Mouse (Mus musculus) CH12.LX (cell line): ENCODE data around the gene Vwa3b. TPM values are rescaled to one million over a fixed set of nuclear protein-coding genes. Genes with fewer than 3 reads are reported as not detected.

Source experiments
- DNase-seq: peaks from one replicate; pipeline ENCODE4 v3.0.0-alpha.2; 2013; ENCODE audit errors: extremely low read depth
- H3K27ac ChIP-seq: 2 replicates; pipeline ENCODE4 v1.5.1; 2012; ENCODE audit warnings: low read depth, mild to moderate bottlenecking, control low read depth, moderate library complexity; ENCODE audit not compliant: insufficient read depth
- H3K27me3 ChIP-seq: replicated peaks from 2 replicates; pipeline ENCODE3; 2012; ENCODE audit warnings: inconsistent platforms
- H3K36me3 ChIP-seq, 2 experiments: replicated peaks in 1 of 2; 2 replicates each; pipeline versions ENCODE3 to v1.6.1; 2012; ENCODE audit warnings: inconsistent platforms in 1 of 2, low read length in 1 of 2, mild to moderate bottlenecking in 1 of 2, mixed read lengths in 1 of 2, moderate library complexity in 1 of 2; ENCODE audit not compliant: control insufficient read depth in 1 of 2, insufficient read depth in 1 of 2
- H3K4me1 ChIP-seq, 2 experiments: 2 replicates each; pipeline ENCODE4 v1.6.1; 2012; ENCODE audit warnings: inconsistent platforms in 1 of 2, moderate library complexity in 1 of 2; ENCODE audit not compliant: insufficient read depth in 2 of 2, control insufficient read depth in 1 of 2
- H3K4me2 ChIP-seq: 2 replicates; pipeline ENCODE4 v1.6.1; 2012; ENCODE audit warnings: low read depth, mild to moderate bottlenecking, control low read depth; ENCODE audit not compliant: poor library complexity, insufficient read depth, severe bottlenecking
- H3K4me3 ChIP-seq, 3 experiments: fragments of 150-350 bp in 1 of 3; sonication (generic) in 1 of 3; replicated peaks in 1 of 3; 2 replicates each; pipeline versions ENCODE3 to v1.5.1; 2011 to 2012; ENCODE audit warnings: low read depth in 2 of 3, low read length in 2 of 3, mild to moderate bottlenecking in 2 of 3, moderate library complexity in 2 of 3, control low read depth in 1 of 3, improper control_type of control experiment in 1 of 3, inconsistent platforms in 1 of 3, mixed read lengths in 1 of 3; ENCODE audit not compliant: poor library complexity in 1 of 3
- H3K79me2 ChIP-seq: replicated peaks from 2 replicates; pipeline ENCODE4 v1.6.1; 2012; ENCODE audit warnings: mild to moderate bottlenecking, moderate library complexity; ENCODE audit not compliant: control insufficient read depth, poor library complexity, insufficient read depth, severe bottlenecking; ENCODE audit errors: extremely low read depth
- H3K9ac ChIP-seq: 2 replicates; pipeline ENCODE4 v1.6.1; 2012; ENCODE audit warnings: low read depth, mild to moderate bottlenecking, control low read depth, moderate library complexity; ENCODE audit not compliant: insufficient read depth
- H3K9me3 ChIP-seq: replicated peaks from 2 replicates; pipeline ENCODE3; 2012; ENCODE audit warnings: low read length, inconsistent platforms, mixed read lengths
- CHD1 ChIP-seq: IDR thresholded peaks from 2 replicates; pipeline ENCODE4 v1.6.1; 2012; ENCODE audit warnings: low read depth, low read length, improper control_type of control experiment, inconsistent platforms
- CHD2 ChIP-seq: IDR thresholded peaks from 2 replicates; pipeline ENCODE4 v1.6.1; 2011; ENCODE audit warnings: low read length, improper control_type of control experiment
- E2F4 ChIP-seq: IDR thresholded peaks from 2 replicates; pipeline ENCODE4 v1.6.1; 2011; ENCODE audit warnings: low read depth, low read length, improper control_type of control experiment; ENCODE audit not compliant: insufficient replicate concordance
- HCFC1 ChIP-seq: IDR thresholded peaks from 2 replicates; pipeline ENCODE4 v1.6.1; 2012; ENCODE audit warnings: low read depth, mild to moderate bottlenecking, inconsistent platforms, low read length, improper control_type of control experiment
- IRF4 ChIP-seq: IDR thresholded peaks from 2 replicates; pipeline ENCODE4 v1.6.1; 2014; ENCODE audit warnings: low read depth, mild to moderate bottlenecking, inconsistent platforms, low read length, improper control_type of control experiment
- JUND ChIP-seq: conservative IDR thresholded peaks from 2 replicates; pipeline ENCODE4 v1.6.1; 2011; ENCODE audit warnings: low read depth, low read length, improper control_type of control experiment
- MAX ChIP-seq: IDR thresholded peaks from 2 replicates; pipeline ENCODE4 v1.6.1; 2011; ENCODE audit warnings: low read length, improper control_type of control experiment
- MEF2A ChIP-seq: IDR thresholded peaks from 2 replicates; pipeline ENCODE4 v1.6.1; 2014; ENCODE audit warnings: low read depth, mild to moderate bottlenecking, inconsistent platforms, low read length, improper control_type of control experiment, borderline replicate concordance
- MXI1 ChIP-seq: IDR thresholded peaks from 2 replicates; pipeline ENCODE4 v1.6.1; 2011; ENCODE audit warnings: mild to moderate bottlenecking, low read depth, low read length, improper control_type of control experiment
- MYC ChIP-seq: IDR thresholded peaks from 2 replicates; pipeline ENCODE4 v1.6.1; 2011; ENCODE audit warnings: low read depth, mild to moderate bottlenecking, improper control_type of control experiment, low read length
- NELFE ChIP-seq: IDR thresholded peaks from 2 replicates; pipeline ENCODE4 v1.6.1; 2011; ENCODE audit warnings: low read depth, low read length, improper control_type of control experiment
- NRF1 ChIP-seq: IDR thresholded peaks from 2 replicates; pipeline ENCODE4 v1.6.1; 2014; ENCODE audit warnings: low read depth, mild to moderate bottlenecking, inconsistent platforms, low read length, improper control_type of control experiment, moderate library complexity
- PAX5 ChIP-seq: IDR thresholded peaks from 2 replicates; pipeline ENCODE4 v1.6.1; 2012; ENCODE audit warnings: low read length, inconsistent platforms, mixed read lengths
- POLR2AphosphoS2 ChIP-seq: IDR thresholded peaks from 2 replicates; pipeline ENCODE4 v1.6.1; 2011; ENCODE audit warnings: low read depth, low read length, improper control_type of control experiment
- RAD21 ChIP-seq: IDR thresholded peaks from 2 replicates; pipeline ENCODE4 v1.6.1; 2011; ENCODE audit warnings: low read depth, mild to moderate bottlenecking, low read length, improper control_type of control experiment, moderate library complexity
- RCOR1 ChIP-seq: conservative IDR thresholded peaks from 2 replicates; pipeline ENCODE4 v1.6.1; 2012; ENCODE audit warnings: low read depth, mild to moderate bottlenecking, inconsistent platforms, low read length, improper control_type of control experiment
- SIN3A ChIP-seq: IDR thresholded peaks from 2 replicates; pipeline ENCODE4 v1.6.1; 2012; ENCODE audit warnings: low read length, improper control_type of control experiment, inconsistent platforms
- SMC3 ChIP-seq: IDR thresholded peaks from 2 replicates; pipeline ENCODE4 v1.6.1; 2011; ENCODE audit warnings: low read depth, low read length, improper control_type of control experiment
- TBP ChIP-seq: conservative IDR thresholded peaks from 2 replicates; pipeline ENCODE4 v1.6.1; 2011; ENCODE audit warnings: low read depth, low read length, improper control_type of control experiment
- TCF12 ChIP-seq: IDR thresholded peaks from 2 replicates; pipeline ENCODE4 v1.6.1; 2014; ENCODE audit warnings: low read depth, mild to moderate bottlenecking, inconsistent platforms, low read length, improper control_type of control experiment
- UBTF ChIP-seq: IDR thresholded peaks from 2 replicates; pipeline ENCODE4 v1.6.1; 2012; ENCODE audit warnings: low read depth, mild to moderate bottlenecking, inconsistent platforms, low read length, improper control_type of control experiment, moderate library complexity
- ZC3H11A ChIP-seq: IDR thresholded peaks from 2 replicates; pipeline ENCODE4 v1.6.1; 2012; ENCODE audit warnings: low read depth, mild to moderate bottlenecking, inconsistent platforms, low read length, improper control_type of control experiment
- dilution Hi-C: fragments of 300-500 bp; cut with MboI; formaldehyde crosslinking; loops from 2 replicates; pipeline ENCODE4 v1.14.3; 2020; ENCODE audit warnings: low sequenced_read_pairs; ENCODE audit not compliant: extremely low pct_unique_long_range_greater_than_20kb, extremely low pct_ligation_motif_present
- in situ Hi-C: fragments of 300-500 bp; cut with MboI; formaldehyde crosslinking; loops from 3 replicates; pipeline ENCODE4 v1.14.3; 2019; ENCODE audit warnings: low sequenced_read_pairs, low pct_ligation_motif_present, low pct_unique_long_range_greater_than_20kb, mixed read lengths
- polyA plus RNA-seq: library from polyadenylated mRNA; unstranded; fragments of >175 nt; gene quantifications from 2 replicates; pipeline ENCODE4 v1.2.1, GENCODE M21; 2012; ENCODE audit warnings: low read depth; ENCODE audit not compliant: insufficient read length
- total RNA-seq, 2 experiments: library from RNA; depleted of rRNA; stranded (reverse); fragments of 300-350 nt in 1 of 2; fragments of >200 nt in 1 of 2; gene quantifications; 2 replicates each; pipeline ENCODE4 v1.2.3; 2012 to 2014

The Vwa3b gene
- total and polyA plus RNA-seq, 3 experiments, result not detected

GRCm38 (mm10) chr1:37025376-37025775 lies 1.0 kb upstream of the Vwa3b start:
- Histone ChIP-seq H3K27ac (no peak overlapping the region), H3K36me3 (no peaks in the 10 kb centered on the region), H3K4me1 (peaks cover 1 to 9% of the 10 kb centered on the region in 2 experiments; a peak in 2 of 4 replicates), H3K4me2 (no peak overlapping the region), H3K79me2 (no peaks in the 10 kb centered on the region), H3K27me3 (no peaks in the 10 kb centered on the region), H3K9me3 (no peaks in the 10 kb centered on the region), H3K9ac (no peak overlapping the region), H3K4me3 (no peak overlapping the region)
- in situ Hi-C loops (no loop called here), dilution Hi-C loops (no loop called here)
- DNase-seq, result no peak
- TF ChIP-seq CHD1 (no peak), UBTF (no peak), JUND (no peak), CHD2 (no peak), NELFE (no peak), MXI1 (no peak), NRF1 (no peak), E2F4 (no peak), MAX (no peak), RCOR1 (no peak), TBP (no peak), MEF2A (no peak), TCF12 (no peak), RAD21 (no peak), HCFC1 (no peak), ZC3H11A (no peak), MYC (no peak), PAX5 (no peak), IRF4 (no peak)

- no peaks in the 10 kb centered on the region for H3K27me3 ChIP-seq
- H3K9ac ChIP-seq, result no peak overlapping the region
- no peak for DNase-seq
- H3K4me1 ChIP-seq, result peaks cover 2 to 16% of the 10 kb centered on the region in 2 experiments; a peak in 3 of 4 replicates
- no peak overlapping the region for H3K4me2 ChIP-seq
- in situ Hi-C loops, result no loop called here
- H3K27ac ChIP-seq, result no peak overlapping the region
- H3K79me2 ChIP-seq, result no peaks in the 10 kb centered on the region
- no peak overlapping the region for H3K4me3 ChIP-seq
- dilution Hi-C loops, result no loop called here
- H3K9me3 ChIP-seq, result no peaks in the 10 kb centered on the region
- no peaks in the 10 kb centered on the region for H3K36me3 ChIP-seq
- TF ChIP-seq SMC3 (no peak), MYC (no peak), CHD1 (no peak), UBTF (no peak), ZC3H11A (no peak), TCF12 (no peak), POLR2AphosphoS2 (no peak), SIN3A (no peak)
Observed at GRCm38 (mm10) chr1:37026866-37027265, 470 bp downstream of the Vwa3b start.
